Mouse (Mus musculus) urinary bladder, postnatal 10 days (tissue): ENCODE results near the gene D430041D05Rik.

Source experiments
- DNase-seq: peaks from one replicate; pipeline ENCODE4 v3.0.0; 2022; ENCODE audit warnings: low spot score

The D430041D05Rik gene

GRCm38 (mm10) chr2:104337619-104338018, 73.2 kb downstream of the D430041D05Rik start:
- DNase-seq: no peak

- DNase-seq: no peak
Observed at GRCm38 (mm10) chr2:104335824-104336223, 75.0 kb downstream of the D430041D05Rik start.

- DNase-seq: no peak
Observed at GRCm38 (mm10) chr2:104333952-104334351, 76.9 kb downstream of the D430041D05Rik start.

GRCm38 (mm10) chr2:104332707-104333106, 78.1 kb downstream of the D430041D05Rik start:
- no peak for DNase-seq

GRCm38 (mm10) chr2:104331261-104331660, 79.6 kb downstream of the D430041D05Rik start:
- DNase-seq: no peak

- DNase-seq: no peak
Observed at GRCm38 (mm10) chr2:104327116-104327794, 83.6 kb downstream of the D430041D05Rik start.

- no peak for DNase-seq
Observed at GRCm38 (mm10) chr2:104323773-104324172, 87.0 kb downstream of the D430041D05Rik start.

- DNase-seq: no peak
Observed at GRCm38 (mm10) chr2:104323351-104323750, 87.5 kb downstream of the D430041D05Rik start.

- DNase-seq: no peak
Observed at GRCm38 (mm10) chr2:104320061-104320624, 90.7 kb downstream of the D430041D05Rik start.

- DNase-seq: no peak
Observed at GRCm38 (mm10) chr2:104319443-104319842, 91.4 kb downstream of the D430041D05Rik start.

- no peak for DNase-seq
Observed at GRCm38 (mm10) chr2:104318881-104319280, 91.9 kb downstream of the D430041D05Rik start.

GRCm38 (mm10) chr2:104318259-104318658, 92.6 kb downstream of the D430041D05Rik start:
- no peak for DNase-seq

GRCm38 (mm10) chr2:104317631-104318030, 93.2 kb downstream of the D430041D05Rik start:
- no peak for DNase-seq

GRCm38 (mm10) chr2:104316483-104316882, 94.3 kb downstream of the D430041D05Rik start:
- DNase-seq: no peak

GRCm38 (mm10) chr2:104313246-104313645, 97.6 kb downstream of the D430041D05Rik start:
- no peak for DNase-seq

- DNase-seq: no peak
Observed at GRCm38 (mm10) chr2:104307102-104307501, 103.7 kb downstream of the D430041D05Rik start.

- no peak for DNase-seq
Observed at GRCm38 (mm10) chr2:104305722-104306121, 105.1 kb downstream of the D430041D05Rik start.

- no peak for DNase-seq
Observed at GRCm38 (mm10) chr2:104299912-104300311, 110.9 kb downstream of the D430041D05Rik start.

- DNase-seq: no peak
Observed at GRCm38 (mm10) chr2:104299160-104299559, 111.7 kb downstream of the D430041D05Rik start.

- DNase-seq: no peak
Observed at GRCm38 (mm10) chr2:104286821-104287220, 124.0 kb downstream of the D430041D05Rik start.

GRCm38 (mm10) chr2:104283401-104283955, 127.3 kb downstream of the D430041D05Rik start:
- no peak for DNase-seq

- no peak for DNase-seq
Observed at GRCm38 (mm10) chr2:104282835-104283234, 128.0 kb downstream of the D430041D05Rik start.

GRCm38 (mm10) chr2:104267049-104267448, 143.8 kb downstream of the D430041D05Rik start:
- no peak for DNase-seq

GRCm38 (mm10) chr2:104261741-104262067, 149.1 kb downstream of the D430041D05Rik start:
- DNase-seq: no peak
